Mouse (Mus musculus) layer of hippocampus, postnatal 36 days (tissue): ENCODE measurements around the gene Dbil5. TPM values are rescaled to one million over a fixed set of nuclear protein-coding genes. Genes with fewer than 3 reads are reported as not detected.
"Not testable (repeated sequence)": the region's sequence is repeated elsewhere in the genome, so short reads cannot be mapped to it uniquely, and the experiment has no call there.

ENCODE experiments used
- DNase-seq, 2 experiments: peaks; one replicate each; pipeline ENCODE4 v3.0.0; 2022
- total RNA-seq, 2 experiments: library from RNA; stranded (reverse); gene quantifications; 2 replicates each; pipeline ENCODE4 v1.2.3; 2021

Gene Dbil5
- 1 to 10 TPM in 1 of 2 experiments, under 1 TPM in 1; 0.65 to 1.2 TPM for total RNA-seq

- peak; percentile 96 for DNase-seq
Observed at GRCm38 (mm10) chr11:76217390-76217800, at the start of gene Dbil5, which contains the start of gene Gemin4. Dbil5 (plus strand) TSS chr11:76217608. Gemin4 (minus strand) TSS chr11:76217664.

DNA sequence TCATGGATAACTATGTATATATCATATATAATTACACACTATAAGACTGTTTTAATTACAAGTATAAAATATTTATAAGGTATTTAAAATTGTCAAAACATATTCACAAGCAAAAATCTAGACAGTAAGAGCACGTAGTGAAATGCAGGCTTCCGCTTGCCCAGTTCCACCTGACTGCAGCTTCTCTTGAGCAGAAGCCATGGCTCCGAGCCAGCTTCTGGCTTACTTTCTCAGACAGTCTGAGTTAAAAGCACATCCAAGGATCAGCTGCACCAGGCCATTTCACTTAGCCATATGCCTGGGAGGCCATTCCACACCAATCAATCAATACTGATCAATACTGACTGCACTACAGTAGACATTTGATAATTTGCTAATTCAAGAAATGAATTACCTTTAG is 48.4 kb upstream of the Dbil5 start:
- no peak for DNase-seq

GRCm38 (mm10) chr11:76170207-76170606 is 47.2 kb upstream of the Dbil5 start:
- DNase-seq, result no peak

GRCm38 (mm10) chr11:76178726-76179494 is 38.5 kb upstream of the Dbil5 start:
- DNase-seq, result peak; percentile 36 to 48

DNA sequence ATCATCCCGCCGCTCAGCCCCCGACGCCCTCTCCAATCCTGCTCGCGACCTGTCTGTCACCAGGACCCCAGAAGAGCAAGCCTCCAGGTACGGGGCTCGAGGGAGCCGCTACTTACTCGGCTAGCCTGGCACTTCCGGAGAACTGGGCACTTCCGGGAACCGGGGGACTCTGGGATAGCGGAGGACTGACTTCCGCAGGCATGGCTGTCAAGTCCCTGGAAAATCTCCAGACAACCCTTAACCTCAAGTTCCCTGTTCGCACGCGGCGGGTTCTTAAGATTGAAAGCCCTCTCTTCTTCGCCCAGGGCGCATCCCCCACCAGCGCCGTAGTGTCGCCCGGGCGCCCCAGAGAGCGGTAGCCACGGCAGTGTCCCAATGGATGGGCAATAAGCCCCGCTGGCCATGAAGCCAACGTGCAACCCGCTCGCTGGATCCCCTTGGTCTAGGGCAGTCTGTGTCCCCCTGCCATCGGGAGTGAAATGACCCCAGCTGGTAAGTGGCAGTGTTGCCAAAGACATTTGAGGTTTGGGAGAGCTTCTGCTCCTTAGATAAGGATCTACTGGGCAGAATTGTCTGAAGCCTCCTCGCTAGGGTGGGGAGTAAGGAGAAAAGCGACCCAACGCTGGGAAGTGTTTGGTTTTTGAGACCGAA is 37.8 kb upstream of the Dbil5 start, which contains the start of the genes Vps53 and Fam57a:
TSS of gene Vps53 (minus strand) at position 153 of the 651 bp plus-strand sequence.
TSS of gene Fam57a (plus strand) at position 177 of the 651 bp plus-strand sequence.
- peak; percentile 89 to 91 for DNase-seq

DNA sequence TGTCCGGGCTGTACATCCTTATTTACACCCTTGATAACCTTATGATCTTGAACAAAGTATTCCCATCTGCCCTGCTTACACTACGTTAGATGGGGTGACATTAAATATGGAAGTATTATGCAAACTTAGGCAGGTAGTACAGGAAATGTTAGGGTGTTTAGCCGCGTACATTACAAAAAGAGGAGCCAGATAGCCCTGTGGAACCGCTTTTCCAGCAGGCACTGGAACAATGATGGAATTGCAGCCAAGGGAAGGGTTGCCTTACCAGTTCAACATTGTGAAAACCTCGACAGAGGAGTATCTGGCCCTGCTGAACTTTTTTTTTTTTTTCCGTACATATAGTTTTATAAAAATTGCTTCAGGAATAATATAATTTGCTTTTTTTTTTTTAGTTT is 37.3 kb upstream of the Dbil5 start:
- DNase-seq, result no peak

GRCm38 (mm10) chr11:76183745-76184144 is 33.7 kb upstream of the Dbil5 start:
- DNase-seq, result no peak

DNA sequence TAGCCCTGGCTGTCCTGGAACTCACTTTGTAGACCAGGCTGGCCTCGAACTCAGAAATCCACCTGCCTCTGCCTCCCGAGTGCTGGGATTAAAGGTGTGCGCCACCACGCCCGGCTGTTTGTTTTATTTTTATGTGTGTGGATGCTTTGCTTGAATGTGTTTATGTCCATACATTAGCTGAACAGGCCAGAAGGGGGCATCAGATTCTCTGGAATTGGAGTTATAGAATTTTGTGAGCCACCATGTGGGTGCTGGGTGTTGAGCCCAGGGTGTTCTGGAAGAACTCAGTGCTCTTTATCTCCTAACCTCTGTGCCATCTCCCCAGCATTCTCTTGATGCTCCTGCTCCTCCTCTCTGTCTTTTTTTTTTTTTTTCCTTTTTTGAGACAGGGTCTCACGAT is 30.5 kb upstream of the Dbil5 start:
- DNase-seq, result no peak

- DNase-seq, result no peak
Observed at GRCm38 (mm10) chr11:76196275-76196976, 21.0 kb upstream of the Dbil5 start.

- DNase-seq, result no peak
Observed at GRCm38 (mm10) chr11:76196977-76197469, 20.4 kb upstream of the Dbil5 start.

DNA sequence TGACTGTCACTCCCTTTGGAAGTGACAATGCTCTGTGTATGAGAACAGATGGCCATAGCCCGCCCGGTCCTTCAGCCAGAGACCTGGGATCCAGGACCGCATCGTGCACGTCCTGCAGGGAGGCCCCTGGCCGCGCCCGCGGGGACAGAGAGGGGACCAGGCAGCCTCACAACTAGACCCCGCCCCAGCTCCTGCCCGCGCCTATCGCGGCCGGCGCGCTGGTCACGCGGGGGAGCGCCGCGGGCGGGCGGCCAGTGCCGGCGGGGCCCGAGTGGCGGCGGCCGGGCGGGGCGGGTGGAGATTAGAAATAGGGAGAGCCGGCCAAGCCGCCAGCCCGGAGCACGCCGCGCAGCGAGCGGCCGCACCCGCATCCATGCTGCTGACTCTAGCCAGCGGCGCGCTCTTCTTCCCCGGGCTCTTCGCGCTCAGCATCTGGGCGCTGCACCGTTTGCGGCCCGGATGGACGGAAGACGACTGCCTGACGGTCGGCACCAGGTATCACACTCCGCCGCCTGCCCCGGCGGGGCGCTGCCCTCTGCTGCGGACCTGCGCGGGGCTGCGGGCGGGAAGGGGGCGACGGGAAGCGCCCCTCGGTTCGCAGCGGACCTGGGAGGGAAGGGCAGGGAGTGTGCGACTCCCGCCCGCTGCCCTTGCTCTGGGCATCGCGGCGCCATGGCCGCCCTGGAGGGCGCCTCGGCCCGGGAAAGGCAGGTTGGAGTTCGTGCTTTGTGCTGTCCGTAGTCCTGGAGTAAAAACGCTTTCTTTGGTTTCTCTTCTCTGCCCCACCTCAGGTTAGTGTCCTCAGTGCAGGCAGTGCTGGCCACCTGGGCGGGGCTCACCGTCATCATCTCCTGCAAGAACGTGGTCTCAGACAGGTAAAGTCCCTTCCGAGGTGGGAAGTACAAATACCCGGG is 15.4 kb upstream of the Dbil5 start:
- peak; percentile 86 to 87 for DNase-seq

DNA sequence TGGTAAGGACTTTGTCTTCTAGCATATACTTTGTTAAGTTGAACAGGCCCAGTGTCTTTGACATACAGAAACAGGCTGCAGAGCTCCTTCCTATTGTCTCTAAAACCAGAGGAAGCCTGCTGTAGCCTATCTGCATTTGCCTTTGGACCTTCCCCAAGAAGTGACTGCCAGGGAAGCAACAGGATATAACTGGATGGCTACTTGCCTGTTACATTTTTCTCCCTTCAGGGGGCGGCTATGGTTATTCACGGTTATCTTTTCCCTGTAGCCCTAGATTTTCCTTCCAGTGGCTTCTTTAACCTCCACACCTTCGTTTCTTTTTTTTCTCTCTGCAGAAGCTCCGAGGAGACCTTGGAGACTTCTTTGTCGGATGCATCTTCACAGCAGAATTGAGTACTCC is 10.6 kb upstream of the Dbil5 start:
- DNase-seq, result no peak

DNA sequence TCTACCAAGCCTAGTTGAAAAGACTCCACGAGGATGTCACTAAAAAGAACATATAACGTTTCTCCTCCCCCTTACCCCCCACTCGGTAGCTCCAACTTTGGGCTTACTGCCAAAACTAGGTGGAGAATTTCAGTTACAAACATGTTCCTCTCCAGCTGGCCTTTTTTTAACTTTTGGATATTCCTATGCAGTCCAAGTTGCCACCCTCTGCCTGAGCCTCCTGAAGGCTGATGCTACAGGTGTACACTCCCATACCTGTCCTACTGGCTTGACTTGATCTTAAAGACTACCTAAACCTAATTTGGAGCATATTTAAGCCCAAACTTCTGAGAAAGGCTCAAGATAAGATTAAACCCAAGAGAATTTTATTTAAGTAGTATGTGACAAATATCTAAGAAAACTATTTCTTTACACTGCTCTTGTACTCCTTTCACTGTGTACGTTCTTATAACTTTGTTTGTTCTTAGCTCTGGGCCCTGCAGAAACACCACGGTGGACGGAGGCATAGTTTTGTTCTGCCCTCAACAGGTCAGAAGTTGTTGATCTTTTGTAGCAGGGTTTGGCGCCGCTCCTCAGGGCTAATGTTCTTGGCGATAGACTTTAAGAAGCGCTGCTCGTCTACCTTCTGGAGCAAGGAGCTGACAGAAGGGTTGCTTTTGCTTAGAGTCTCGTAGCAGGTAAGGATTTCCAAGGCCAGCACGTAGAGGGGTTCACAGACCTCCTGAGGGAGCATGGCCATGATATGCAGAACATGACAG is 7.0 kb upstream of the Dbil5 start:
- no peak for DNase-seq

DNA sequence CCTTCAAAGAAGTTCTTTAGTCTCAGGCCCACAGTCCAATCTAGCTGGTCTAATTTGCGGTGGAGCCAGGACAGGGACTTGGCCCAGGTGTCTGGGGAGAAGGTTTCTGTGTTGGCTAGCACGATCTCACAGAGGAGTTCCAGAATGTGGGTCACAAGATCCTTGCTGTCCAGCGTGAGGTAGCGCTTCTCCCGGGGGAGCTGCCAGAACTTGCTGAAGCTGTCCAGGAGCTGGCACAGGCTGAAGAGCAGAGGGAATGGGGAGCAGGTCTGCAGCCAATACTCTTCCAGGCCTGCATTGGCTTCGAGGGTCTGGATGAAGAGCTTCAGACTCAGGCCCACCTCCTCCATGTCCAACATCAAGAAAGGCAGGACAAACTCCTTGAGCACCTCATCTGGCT is 5.8 kb upstream of the Dbil5 start:
- not testable (repeated sequence) for DNase-seq

DNA sequence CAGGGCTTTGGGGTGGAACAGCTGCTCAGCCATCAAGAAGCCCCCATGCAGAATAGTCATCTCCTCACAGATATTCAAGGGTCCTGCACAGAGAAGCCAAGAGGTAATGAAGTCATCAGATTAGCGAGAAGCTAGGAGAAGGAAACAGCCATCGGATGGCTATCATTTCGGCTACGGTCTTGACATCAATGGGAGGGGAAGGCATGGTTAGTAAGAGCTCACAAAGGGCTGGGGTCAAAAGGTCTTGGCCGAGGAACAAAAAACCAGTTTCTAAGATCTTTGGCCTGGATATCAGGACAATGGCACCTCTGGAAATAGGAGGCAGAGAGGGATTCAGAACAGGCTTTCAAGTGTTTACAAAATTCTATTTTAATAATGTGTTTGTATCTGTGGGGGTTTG is 3.6 kb upstream of the Dbil5 start:
- no peak for DNase-seq

GRCm38 (mm10) chr11:76215011-76215410 is 2.4 kb upstream of the Dbil5 start:
- no peak for DNase-seq

DNA sequence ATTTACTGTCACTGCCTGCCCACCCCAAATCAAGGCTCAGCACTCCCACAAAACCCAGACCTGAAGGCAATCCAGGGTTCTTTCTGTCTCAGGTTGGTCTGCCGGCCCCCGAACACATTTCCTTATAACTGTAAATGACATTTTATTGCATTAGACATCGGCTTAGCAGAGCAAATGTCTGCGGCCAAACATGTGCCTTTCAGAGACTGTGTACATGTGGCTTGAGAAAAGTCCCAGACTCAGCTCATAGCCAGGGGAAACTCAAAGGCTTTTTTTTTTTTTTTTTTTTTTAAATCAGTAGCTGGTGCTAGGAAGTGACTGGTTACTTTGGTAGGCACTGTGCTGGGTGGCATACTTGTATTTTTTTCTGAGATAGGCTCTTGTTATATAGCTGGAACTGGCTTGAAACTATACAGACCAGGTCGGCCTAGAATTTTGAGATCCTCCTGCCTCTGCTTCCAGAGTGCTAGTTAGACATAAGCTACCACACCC is 1.3 kb upstream of the Dbil5 start:
- DNase-seq, result no peak

DNA sequence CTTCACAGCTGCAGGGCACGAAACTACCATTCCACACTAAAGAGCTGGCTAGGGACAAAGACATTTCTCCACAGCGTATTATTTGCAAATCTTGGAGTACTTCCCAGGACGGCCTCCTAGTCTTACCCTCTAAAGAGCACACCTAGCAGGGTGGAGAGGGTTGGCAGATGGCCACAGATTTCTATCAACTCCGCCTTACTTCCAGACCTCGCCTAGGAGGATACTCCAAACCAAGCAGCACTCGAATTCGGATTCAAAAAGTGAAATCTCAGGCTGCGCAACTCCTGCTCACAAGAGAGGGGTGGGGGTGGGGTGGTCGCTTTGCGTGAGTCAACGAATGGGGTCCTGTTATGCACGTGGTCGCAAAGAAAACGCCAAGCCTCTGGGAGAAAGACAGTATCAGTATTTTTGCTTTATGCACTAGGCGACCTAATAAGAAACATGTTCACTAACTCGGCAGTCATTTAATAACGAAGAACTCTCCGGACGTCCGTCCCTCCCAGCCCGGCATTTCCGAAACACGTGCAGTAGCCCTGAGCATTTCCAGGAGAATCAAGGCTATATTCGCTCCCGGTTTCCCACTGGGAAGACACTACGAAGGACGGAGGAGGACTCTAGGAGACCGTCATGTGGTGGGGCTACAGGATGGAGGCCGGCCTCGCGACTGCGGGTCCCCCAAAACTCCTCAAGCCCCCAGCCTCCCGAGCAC is 573 bp upstream of the Dbil5 start:
- peak in 1 of 2 experiments; percentile 11 for DNase-seq

- no peak for DNase-seq
Observed at GRCm38 (mm10) chr11:76224631-76225030, 7.2 kb downstream of the Dbil5 start.

DNA sequence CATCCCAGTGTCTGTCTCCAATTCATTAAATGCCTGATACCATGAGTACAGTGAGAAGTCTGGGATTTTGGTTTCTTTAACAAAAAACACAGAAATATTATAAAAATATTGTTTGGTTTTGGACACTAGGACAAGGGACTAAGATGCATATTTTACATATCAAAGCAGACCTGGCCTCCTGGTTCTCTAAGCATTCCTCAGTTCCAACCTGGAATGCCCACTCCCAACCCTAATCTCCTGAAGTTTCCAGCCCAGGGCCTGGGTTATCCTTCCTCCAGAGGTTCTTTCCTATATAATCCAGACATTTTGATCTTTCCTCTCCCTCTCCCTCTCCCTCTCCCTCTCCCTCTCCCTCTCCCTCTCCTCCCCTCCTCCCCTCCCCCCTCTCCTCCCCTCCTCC is 7.6 kb downstream of the Dbil5 start:
- DNase-seq, result no peak
